Mouse (Mus musculus) v-Abl transformed pro-B cells (cell line): Measurements from ENCODE around the gene Actn2.

Source experiments
- in situ Hi-C, 2 experiments: fragments of 400-800 bp; cut with MboI; formaldehyde crosslinking; loops; one replicate each; pipeline ENCODE4 v1.15.1; 2025; ENCODE audit not compliant: unreplicated experiment in 2 of 2

The Actn2 gene

GRCm38 (mm10) chr13:12317191-12317765, 23.3 kb downstream of the Actn2 start:
- in situ Hi-C loops = no loop called here

- in situ Hi-C loops = no loop called here
These were observed 26.4 kb downstream of the Actn2 start for GRCm38 (mm10) chr13:12314173-12314572.

GRCm38 (mm10) chr13:12311930-12312492, 28.5 kb downstream of the Actn2 start:
- in situ Hi-C loops = no loop called here

- in situ Hi-C loops = no loop called here
These were observed 29.2 kb downstream of the Actn2 start for GRCm38 (mm10) chr13:12311371-12311770.

- in situ Hi-C loops = no loop called here
These were observed 31.1 kb downstream of the Actn2 start for GRCm38 (mm10) chr13:12309446-12309845.

GRCm38 (mm10) chr13:12308878-12309277, 31.7 kb downstream of the Actn2 start:
- in situ Hi-C loops = no loop called here

- in situ Hi-C loops = no loop called here
These were observed 32.1 kb downstream of the Actn2 start for GRCm38 (mm10) chr13:12308473-12308872.

GRCm38 (mm10) chr13:12307286-12307685, 33.3 kb downstream of the Actn2 start:
- in situ Hi-C loops = no loop called here

GRCm38 (mm10) chr13:12305540-12305939, 35.0 kb downstream of the Actn2 start:
- in situ Hi-C loops = no loop called here

- in situ Hi-C loops = no loop called here
These were observed 35.6 kb downstream of the Actn2 start for GRCm38 (mm10) chr13:12304991-12305390.

GRCm38 (mm10) chr13:12297777-12298176, 42.8 kb downstream of the Actn2 start:
- in situ Hi-C loops = no loop called here

- in situ Hi-C loops = no loop called here
These were observed 43.9 kb downstream of the Actn2 start for GRCm38 (mm10) chr13:12296701-12297100.

- in situ Hi-C loops = no loop called here
These were observed 46.8 kb downstream of the Actn2 start for GRCm38 (mm10) chr13:12293810-12294209.

GRCm38 (mm10) chr13:12290700-12291099, 49.9 kb downstream of the Actn2 start:
- in situ Hi-C loops = no loop called here

GRCm38 (mm10) chr13:12284528-12284927, 56.0 kb downstream of the Actn2 start:
- in situ Hi-C loops = no loop called here

GRCm38 (mm10) chr13:12283826-12284225, 56.7 kb downstream of the Actn2 start:
- in situ Hi-C loops = no loop called here

GRCm38 (mm10) chr13:12274721-12275120, 65.8 kb downstream of the Actn2 start:
- in situ Hi-C loops = no loop called here

- in situ Hi-C loops = no loop called here
These were observed 66.3 kb downstream of the Actn2 start for GRCm38 (mm10) chr13:12274220-12274619.

GRCm38 (mm10) chr13:12272953-12273352, 67.6 kb downstream of the Actn2 start:
- in situ Hi-C loops = no loop called here

- in situ Hi-C loops = no loop called here
These were observed 72.6 kb downstream of the Actn2 start for GRCm38 (mm10) chr13:12267971-12268370.

GRCm38 (mm10) chr13:12267097-12267496, 73.5 kb downstream of the Actn2 start:
- in situ Hi-C loops = no loop called here

GRCm38 (mm10) chr13:12263996-12264395, 76.6 kb downstream of the Actn2 start:
- in situ Hi-C loops = no loop called here

- in situ Hi-C loops = no loop called here
These were observed 79.1 kb downstream of the Actn2 start for GRCm38 (mm10) chr13:12261505-12261904.
